Mouse (Mus musculus) myocyte (in vitro differentiated cells): ENCODE data around the gene Zzz3. TPM values are rescaled to one million over a fixed set of nuclear protein-coding genes. Genes with fewer than 3 reads are reported as not detected.

Experiments used
- H3K27me3 ChIP-seq: one replicate; pipeline ENCODE4 v1.6.1; 2011; ENCODE audit not compliant: control insufficient read depth, insufficient read depth, insufficient read length
- H3K36me3 ChIP-seq: one replicate; pipeline ENCODE4 v1.6.1; 2011; ENCODE audit not compliant: control insufficient read depth, insufficient read depth
- H3K4me2 ChIP-seq: one replicate; pipeline ENCODE4 v1.6.1; 2011; ENCODE audit warnings: low read depth, control low read depth
- H3K4me3 ChIP-seq: one replicate; pipeline ENCODE4 v1.5.1; 2011; ENCODE audit warnings: mild to moderate bottlenecking, control low read depth, moderate library complexity
- H3K79me2 ChIP-seq: one replicate; pipeline ENCODE4 v1.6.1; 2011; ENCODE audit not compliant: control insufficient read depth, insufficient read depth
- H3ac ChIP-seq: one replicate; pipeline ENCODE4 v1.6.1; 2011; ENCODE audit not compliant: control insufficient read depth, insufficient read length
- CEBPB ChIP-seq: IDR thresholded peaks from 2 replicates; pipeline ENCODE4 v1.6.1; 2011; ENCODE audit warnings: mild to moderate bottlenecking, moderate library complexity; ENCODE audit not compliant: poor library complexity, insufficient read depth, severe bottlenecking
- E2F4 ChIP-seq: IDR thresholded peaks from one replicate; pipeline ENCODE4 v1.6.1; 2011; ENCODE audit warnings: mild to moderate bottlenecking, control low read depth, moderate library complexity; ENCODE audit not compliant: insufficient read depth
- MAX ChIP-seq: IDR thresholded peaks from one replicate; pipeline ENCODE4 v1.6.1; 2011; ENCODE audit warnings: low read depth, mild to moderate bottlenecking, control low read depth
- MYOD1 ChIP-seq, 3 experiments: IDR thresholded peaks; one replicate each; pipeline ENCODE4 v1.6.1; 2011; ENCODE audit warnings: control low read depth in 2 of 3, low read depth in 2 of 3, mild to moderate bottlenecking in 2 of 3, moderate library complexity in 1 of 3; ENCODE audit not compliant: insufficient read length in 2 of 3, control insufficient read depth in 1 of 3
- MYOG ChIP-seq, 3 experiments: IDR thresholded peaks; one replicate each; pipeline ENCODE4 v1.6.1; 2011; ENCODE audit warnings: control low read depth in 2 of 3, low read depth in 2 of 3, mild to moderate bottlenecking in 2 of 3; ENCODE audit not compliant: insufficient read length in 2 of 3, control insufficient read depth in 1 of 3, insufficient read depth in 1 of 3
- POLR2A ChIP-seq: IDR thresholded peaks from one replicate; pipeline ENCODE4 v1.6.1; 2011; ENCODE audit warnings: low read depth, mild to moderate bottlenecking, control low read depth, moderate library complexity; ENCODE audit not compliant: insufficient read length
- POLR2AphosphoS2 ChIP-seq: IDR thresholded peaks from one replicate; pipeline ENCODE4 v1.6.1; 2011; ENCODE audit warnings: low read depth, control low read depth; ENCODE audit not compliant: insufficient read length
- REST ChIP-seq: IDR thresholded peaks from one replicate; pipeline ENCODE4 v1.6.1; 2011; ENCODE audit warnings: mild to moderate bottlenecking, control low read depth, moderate library complexity; ENCODE audit not compliant: insufficient read depth, insufficient read length
- SRF ChIP-seq: IDR thresholded peaks from one replicate; pipeline ENCODE4 v1.6.1; 2011; ENCODE audit warnings: low read depth; ENCODE audit not compliant: control insufficient read depth, insufficient read length
- TCF12 ChIP-seq: IDR thresholded peaks from one replicate; pipeline ENCODE4 v1.6.1; 2011; ENCODE audit warnings: mild to moderate bottlenecking, control low read depth; ENCODE audit not compliant: poor library complexity, insufficient read depth, severe bottlenecking
- TCF3 ChIP-seq: IDR thresholded peaks from one replicate; pipeline ENCODE4 v1.6.1; 2011; ENCODE audit warnings: low read depth, control low read depth; ENCODE audit not compliant: insufficient read length
- USF1 ChIP-seq: IDR thresholded peaks from one replicate; pipeline ENCODE4 v1.6.1; 2011; ENCODE audit warnings: low read depth, mild to moderate bottlenecking, control low read depth, moderate library complexity
- polyA plus RNA-seq: library from polyadenylated mRNA; unstranded; fragments of >200 nt; fragmentation: generic; extraction: Trizol; gene quantifications from one replicate; pipeline ENCODE4 v1.2.1, GENCODE M21; 2012; ENCODE audit warnings: missing spikeins

The Zzz3 gene
- polyA plus RNA-seq, 1 experiment: 6.6 TPM

GRCm38 (mm10) chr3:152355361-152355760 lies 39.9 kb upstream of the Zzz3 start:
- Histone ChIP-seq H3K4me3 (no peak overlapping the region), H3K36me3 (no peaks in the 10 kb centered on the region), H3ac (no peak overlapping the region), H3K4me2 (no peak overlapping the region), H3K79me2 (peaks cover 78% of the 10 kb centered on the region), H3K27me3 (no peaks in the 10 kb centered on the region)
- TF ChIP-seq POLR2AphosphoS2 (no peak), CEBPB (no peak), TCF3 (no peak), E2F4 (no peak), TCF12 (no peak), SRF (no peak), MYOG (IDR thresholded peaks at IDR 0.05; ENCODE audit: control insufficient read depth in 1 of 3, insufficient read depth in 1 of 3, insufficient read length in 2 of 3, low read depth in 2 of 3) (no peak), MYOD1 (IDR thresholded peaks at IDR 0.05; ENCODE audit: control insufficient read depth in 1 of 3, insufficient read length in 2 of 3, low read depth in 2 of 3) (no peak), REST (no peak), USF1 (no peak), MAX (no peak), POLR2A (no peak)

- TF ChIP-seq REST: no peak
These were observed 38.5 kb upstream of the Zzz3 start for GRCm38 (mm10) chr3:152356751-152357150.

GRCm38 (mm10) chr3:152359151-152359550 lies 36.1 kb upstream of the Zzz3 start:
- Histone ChIP-seq H3K4me3 (no peak overlapping the region), H3K36me3 (peaks cover 11% of the 10 kb centered on the region)

More at GRCm38 (mm10) chr3:152356751-152357150, 38.5 kb upstream of the Zzz3 start:
- Histone ChIP-seq H3K27me3 (no peaks in the 10 kb centered on the region), H3K79me2 (peaks cover 65% of the 10 kb centered on the region), H3K4me2 (no peak overlapping the region), H3K4me3 (no peak overlapping the region), H3K36me3 (peaks cover under 1% of the 10 kb centered on the region), H3ac (no peak overlapping the region)

GRCm38 (mm10) chr3:152364181-152364580 lies 31.1 kb upstream of the Zzz3 start:
- Histone ChIP-seq H3K27me3 (no peaks in the 10 kb centered on the region), H3ac (no peak overlapping the region), H3K4me3 (no peak overlapping the region), H3K4me2 (no peak overlapping the region), H3K36me3 (peaks cover 28% of the 10 kb centered on the region), H3K79me2 (peaks cover 3% of the 10 kb centered on the region)
- TF ChIP-seq TCF12 (no peak), MYOD1 (IDR thresholded peaks at IDR 0.05; ENCODE audit: control insufficient read depth in 1 of 3, insufficient read length in 2 of 3, low read depth in 2 of 3) (no peak), CEBPB (no peak), E2F4 (no peak), TCF3 (no peak), REST (no peak), MAX (no peak), POLR2A (no peak)

More at GRCm38 (mm10) chr3:152359151-152359550, 36.1 kb upstream of the Zzz3 start:
- Histone ChIP-seq H3ac (no peak overlapping the region), H3K79me2 (peaks cover 41% of the 10 kb centered on the region), H3K4me2 (no peak overlapping the region), H3K27me3 (no peaks in the 10 kb centered on the region)
- TF ChIP-seq CEBPB (no peak), MYOD1 (IDR thresholded peaks at IDR 0.05; ENCODE audit: control insufficient read depth in 1 of 3, insufficient read length in 2 of 3, low read depth in 2 of 3) (no peak), E2F4 (no peak), REST (no peak)

GRCm38 (mm10) chr3:152376063-152376462 lies 19.2 kb upstream of the Zzz3 start:
- H3K4me3 ChIP-seq: no peak overlapping the region
- TF ChIP-seq REST: no peak
- no peak for TF ChIP-seq E2F4
- TF ChIP-seq MYOD1 (IDR thresholded peaks at IDR 0.05; ENCODE audit: control insufficient read depth in 1 of 3, insufficient read length in 2 of 3, low read depth in 2 of 3): no peak
- no peak for TF ChIP-seq CEBPB
- TF ChIP-seq MYOG (IDR thresholded peaks at IDR 0.05; ENCODE audit: control insufficient read depth in 1 of 3, insufficient read depth in 1 of 3, insufficient read length in 2 of 3, low read depth in 2 of 3): no peak
- no peak for TF ChIP-seq POLR2AphosphoS2
- no peaks in the 10 kb centered on the region for H3K79me2 ChIP-seq
- peaks cover 38% of the 10 kb centered on the region for H3K36me3 ChIP-seq
- H3K27me3 ChIP-seq: no peaks in the 10 kb centered on the region
- H3ac ChIP-seq: no peak overlapping the region
- no peak overlapping the region for H3K4me2 ChIP-seq

DNA sequence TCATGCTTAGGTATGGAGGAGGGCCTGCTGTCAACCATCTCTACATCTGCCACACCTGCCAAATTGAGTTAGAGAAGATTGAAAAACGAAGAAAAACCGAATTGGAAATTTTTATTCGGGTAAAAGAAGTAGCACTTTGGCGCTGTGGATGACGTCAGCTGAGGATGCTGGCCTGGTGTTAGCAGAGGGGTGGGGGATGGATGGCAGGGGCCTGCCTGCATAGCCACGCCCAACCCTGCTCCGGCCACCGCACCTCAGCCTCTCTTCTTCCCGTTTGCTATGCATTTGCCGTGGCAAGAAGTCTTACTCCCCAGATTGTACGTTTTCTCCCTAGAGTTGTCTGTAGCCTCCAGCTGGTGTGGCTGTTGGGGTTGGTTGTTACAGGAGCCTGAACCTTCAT lies 11.2 kb upstream of the Zzz3 start:
- no peak for TF ChIP-seq E2F4
- peak; percentile 47 for TF ChIP-seq POLR2AphosphoS2
- H3K27me3 ChIP-seq: no peaks in the 10 kb centered on the region
- no peak overlapping the region for H3K4me2 ChIP-seq
- H3ac ChIP-seq: no peak overlapping the region
- H3K36me3 ChIP-seq: peaks cover 37% of the 10 kb centered on the region
- no peaks in the 10 kb centered on the region for H3K79me2 ChIP-seq
- H3K4me3 ChIP-seq: no peak overlapping the region
